Mouse (Mus musculus) myocyte (in vitro differentiated cells): ENCODE measurements around the gene Pou4f1.

ENCODE experiments used
- CEBPB ChIP-seq: IDR thresholded peaks from 2 replicates; pipeline ENCODE4 v1.6.1; 2011; ENCODE audit warnings: mild to moderate bottlenecking, moderate library complexity; ENCODE audit not compliant: poor library complexity, insufficient read depth, severe bottlenecking
- E2F4 ChIP-seq: IDR thresholded peaks from one replicate; pipeline ENCODE4 v1.6.1; 2011; ENCODE audit warnings: mild to moderate bottlenecking, control low read depth, moderate library complexity; ENCODE audit not compliant: insufficient read depth
- MAX ChIP-seq: IDR thresholded peaks from one replicate; pipeline ENCODE4 v1.6.1; 2011; ENCODE audit warnings: low read depth, mild to moderate bottlenecking, control low read depth
- POLR2A ChIP-seq: IDR thresholded peaks from one replicate; pipeline ENCODE4 v1.6.1; 2011; ENCODE audit warnings: low read depth, mild to moderate bottlenecking, control low read depth, moderate library complexity; ENCODE audit not compliant: insufficient read length
- USF1 ChIP-seq: IDR thresholded peaks from one replicate; pipeline ENCODE4 v1.6.1; 2011; ENCODE audit warnings: low read depth, mild to moderate bottlenecking, control low read depth, moderate library complexity

GRCm38 (mm10) chr14:104479751-104480150 lies 12.0 kb upstream of the Pou4f1 start:
- no peak for TF ChIP-seq POLR2A
- no peak for TF ChIP-seq E2F4
- no peak for TF ChIP-seq USF1
- no peak for TF ChIP-seq MAX
- no peak for TF ChIP-seq CEBPB
